Mouse (Mus musculus) embryo, embryonic 11.5 days (tissue): ENCODE measurements around the gene Chmp3.
A peak's percentile ranks its signal among the peaks of the same experiment; 100 is the strongest.

ENCODE experiments used
- DNase-seq: peaks from one replicate; pipeline ENCODE4 v3.0.0-alpha.2; 2012; ENCODE audit warnings: low read depth, low spot score

Chmp3 gene

GRCm38 (mm10) chr6:71543686-71544499, at the start of gene Chmp3:
Gene Chmp3 (plus strand): TSS chr6:71543797.
- peak; percentile 89 for DNase-seq

GRCm38 (mm10) chr6:71494341-71495020, 49.1 kb upstream of the Chmp3 start:
- DNase-seq, result peak; percentile 23

GRCm38 (mm10) chr6:71500575-71500974, 43.0 kb upstream of the Chmp3 start:
- DNase-seq, result no peak

- DNase-seq, result no peak
These were observed 40.6 kb upstream of the Chmp3 start for GRCm38 (mm10) chr6:71503001-71503400.

GRCm38 (mm10) chr6:71503670-71504069, 39.9 kb upstream of the Chmp3 start:
- no peak for DNase-seq

GRCm38 (mm10) chr6:71504091-71504490, 39.5 kb upstream of the Chmp3 start:
- DNase-seq, result no peak

GRCm38 (mm10) chr6:71505671-71506070, 37.9 kb upstream of the Chmp3 start:
- no peak for DNase-seq

GRCm38 (mm10) chr6:71519476-71519875, 24.1 kb upstream of the Chmp3 start:
- no peak for DNase-seq

GRCm38 (mm10) chr6:71525556-71525955, 18.0 kb upstream of the Chmp3 start:
- DNase-seq, result no peak

- no peak for DNase-seq
These were observed 16.5 kb upstream of the Chmp3 start for GRCm38 (mm10) chr6:71527056-71527455.

- no peak for DNase-seq
These were observed 15.8 kb upstream of the Chmp3 start for GRCm38 (mm10) chr6:71527826-71528225.

- no peak for DNase-seq
These were observed 13.4 kb upstream of the Chmp3 start for GRCm38 (mm10) chr6:71530176-71530575.

- DNase-seq, result no peak
These were observed 6.3 kb upstream of the Chmp3 start for GRCm38 (mm10) chr6:71537286-71537685.

GRCm38 (mm10) chr6:71555507-71555951, 11.9 kb downstream of the Chmp3 start:
- no peak for DNase-seq

- no peak for DNase-seq
These were observed 13.2 kb downstream of the Chmp3 start for GRCm38 (mm10) chr6:71556826-71557225.

GRCm38 (mm10) chr6:71568616-71569015, 25.0 kb downstream of the Chmp3 start:
- DNase-seq, result no peak

GRCm38 (mm10) chr6:71569025-71569424, 25.4 kb downstream of the Chmp3 start:
- no peak for DNase-seq

- DNase-seq, result no peak
These were observed 31.8 kb downstream of the Chmp3 start for GRCm38 (mm10) chr6:71575359-71575758.

- DNase-seq, result no peak
These were observed 35.9 kb downstream of the Chmp3 start for GRCm38 (mm10) chr6:71579478-71579877.

- DNase-seq, result no peak
These were observed 39.6 kb downstream of the Chmp3 start for GRCm38 (mm10) chr6:71583198-71583597.

GRCm38 (mm10) chr6:71589401-71589800, 45.8 kb downstream of the Chmp3 start:
- no peak for DNase-seq

GRCm38 (mm10) chr6:71590154-71590553, 46.6 kb downstream of the Chmp3 start:
- DNase-seq, result no peak

- DNase-seq, result no peak
These were observed 64.2 kb downstream of the Chmp3 start for GRCm38 (mm10) chr6:71607756-71608155.
